Mouse (Mus musculus) ES-E14 (cell line): ENCODE measurements around the gene Actl6b.

Experiments used
- CHD2 ChIP-seq: IDR thresholded peaks from 2 replicates; pipeline ENCODE4 v1.6.1; 2014; ENCODE audit warnings: mild to moderate bottlenecking, low read depth, low read length, inconsistent platforms
- HCFC1 ChIP-seq: IDR thresholded peaks from 2 replicates; pipeline ENCODE4 v1.6.1; 2012; ENCODE audit warnings: low read length, inconsistent platforms, borderline replicate concordance; ENCODE audit not compliant: insufficient read depth
- MAFK ChIP-seq: IDR thresholded peaks from 2 replicates; pipeline ENCODE4 v1.6.1; 2014; ENCODE audit warnings: mild to moderate bottlenecking, low read depth, low read length, inconsistent platforms; ENCODE audit not compliant: insufficient read depth
- ZC3H11A ChIP-seq: IDR thresholded peaks from 2 replicates; pipeline ENCODE4 v1.6.1; 2012; ENCODE audit warnings: low read depth, mild to moderate bottlenecking, inconsistent platforms, low read length, borderline replicate concordance

GRCm38 (mm10) chr5:137514811-137515210, 38.5 kb upstream of the Actl6b start:
- TF ChIP-seq CHD2: no peak
- TF ChIP-seq HCFC1: no peak
- no peak for TF ChIP-seq MAFK
- no peak for TF ChIP-seq ZC3H11A
